Comparison of ENCODE assay signal across 13 mouse cellular contexts in genomic region chr9:106192998-106193397, GRCm38 (mm10). TPM values are rescaled to one million over a fixed set of nuclear protein-coding genes. Genes with fewer than 3 reads are reported as not detected.
DNase-seq lines count a peak whose midpoint lies in the region; ATAC-seq and TF ChIP-seq lines count a peak whose summit lies in the region.
"Had no signal": no experiment of that assay in that cellular context is flagged by ENCODE, and none has a peak within 500 bp of the region (broad histone marks: within the 10 kb centered on the region; RNA-seq: fewer than 3 reads in every experiment).

No protein-coding gene starts in this region.

- no peaks in the 10 kb centered on the region for H3K27me3 ChIP-seq in kidney, embryonic 14.5 days (ENCODE audit: control insufficient read depth, insufficient read depth, low read length)
- no peaks in the 10 kb centered on the region for H3K27me3 ChIP-seq in hindbrain, postnatal 0 days (ENCODE audit: insufficient read depth, low read length)
- H3K27me3 ChIP-seq: hindbrain, embryonic 15.5 days had no signal

- peaks cover 5% of the 10 kb centered on the region for H3K4me1 ChIP-seq in kidney, embryonic 14.5 days (ENCODE audit: control insufficient read depth, insufficient read depth, low read length)
- no peaks in the 10 kb centered on the region for H3K4me1 ChIP-seq in hindbrain, postnatal 0 days (ENCODE audit: insufficient read depth, low read length)

- H3K9ac ChIP-seq in kidney, embryonic 14.5 days (ENCODE audit: low read depth, low read length) = no peak overlapping the region
- H3K9ac ChIP-seq in hindbrain, postnatal 0 days (replicated peaks; ENCODE audit: low read length) = no peak overlapping the region
- H3K9ac ChIP-seq: hindbrain, embryonic 15.5 days had no signal

- DNase-seq in left cerebral cortex, adult 2 months (ENCODE audit: extremely low spot score in 1 of 2, low spot score in 2 of 2) = no peak
- DNase-seq in left cerebral cortex, postnatal 10 days (ENCODE audit: extremely low spot score in 1 of 2, low spot score in 2 of 2) = no peak
- DNase-seq in B cell, adult 2 months = peak; percentile 58 to 65
- DNase-seq in brain, adult 2 months (ENCODE audit: low read depth, low spot score) = peak; percentile 74
- no peak for DNase-seq in hindbrain, postnatal 0 days (ENCODE audit: low spot score)
- DNase-seq in ovary, postnatal 36 days (ENCODE audit: low spot score) = no peak
- DNase-seq: kidney, postnatal 25 days; left cerebral cortex, postnatal 4 days; retina, postnatal 1 day had no signal

- H3K36me3 ChIP-seq in kidney, embryonic 14.5 days (ENCODE audit: control insufficient read depth, insufficient read depth, low read length) = peaks cover 73% of the 10 kb centered on the region
- peaks cover 36% of the 10 kb centered on the region for H3K36me3 ChIP-seq in hindbrain, postnatal 0 days (ENCODE audit: insufficient read depth, low read length)

- H3K4me3 ChIP-seq in left cerebral cortex, adult 2 months = no peak overlapping the region
- H3K4me3 ChIP-seq in kidney, embryonic 14.5 days (ENCODE audit: low read length) = no peak overlapping the region
- H3K4me3 ChIP-seq in hindbrain, postnatal 0 days (ENCODE audit: low read length) = no peak overlapping the region
- H3K4me3 ChIP-seq: heart, embryonic 10.5 days; hindbrain, embryonic 15.5 days had no signal

- H3K9me3 ChIP-seq in kidney, embryonic 14.5 days (ENCODE audit: control insufficient read depth, low read length) = no peaks in the 10 kb centered on the region
- H3K9me3 ChIP-seq in hindbrain, postnatal 0 days (ENCODE audit: low read length) = no peaks in the 10 kb centered on the region
- H3K9me3 ChIP-seq: heart, embryonic 10.5 days; hindbrain, embryonic 15.5 days had no signal

- intact Hi-C loops in left cerebral cortex, adult 2 months (cut with DNase I) = no loop called here
- intact Hi-C loops in left cerebral cortex, postnatal 10 days (cut with DNase I) = no loop called here

- no peak for TF ChIP-seq CTCF in left cerebral cortex, adult 2 months (IDR thresholded peaks at IDR 0.05)
- TF ChIP-seq CTCF in hindbrain, postnatal 0 days (IDR thresholded peaks at IDR 0.05; ENCODE audit: low read depth) = no peak

- H3K27ac ChIP-seq in left cerebral cortex, adult 2 months = peak overlapping the region; percentile 63
- no peak overlapping the region for H3K27ac ChIP-seq in kidney, embryonic 14.5 days (ENCODE audit: low read depth, low read length)
- H3K27ac ChIP-seq in hindbrain, postnatal 0 days = no peak overlapping the region
- H3K27ac ChIP-seq: heart, embryonic 10.5 days; hindbrain, embryonic 15.5 days had no signal

- WGBS in kidney, embryonic 14.5 days = 88% methylated on average over 1 of the region's 1 CpGs
- WGBS in hindbrain, postnatal 0 days = 82% methylated on average over 1 of the region's 1 CpGs

- peak; percentile 88 for ATAC-seq in megakaryocyte, adult 5-6 weeks (ENCODE audit: poor library complexity, severe bottlenecking)
- ATAC-seq in kidney, embryonic 14.5 days (ENCODE audit: low FRiP score, low TSS enrichment) = no peak
- ATAC-seq in hindbrain, postnatal 0 days = no peak

- H3K4me2 ChIP-seq in kidney, embryonic 14.5 days (replicated peaks; ENCODE audit: low read depth, low read length) = no peak overlapping the region
- no peak overlapping the region for H3K4me2 ChIP-seq in hindbrain, postnatal 0 days (ENCODE audit: low read depth, low read length)
- H3K4me2 ChIP-seq: hindbrain, embryonic 15.5 days had no signal

RNA-seq across cellular contexts. Expression of gene Ppm1m, which starts 6.5 kb away (rescaled TPM):
- total RNA-seq in left cerebral cortex, adult 2 months (2021) = 10 to 100 TPM; 22.2 to 26.4 TPM
- total RNA-seq in left cerebral cortex, postnatal 10 days (2021) = 10 to 100 TPM; 20.8 to 24.5 TPM
- total RNA-seq in megakaryocyte, adult 5-6 weeks (2015) = 42.3 and 52.2 TPM in 2 replicates
- 46.4 and 49.6 TPM in 2 replicates for total RNA-seq in megakaryocyte, adult 5-6 weeks (2017)
- polyA plus RNA-seq in kidney, embryonic 14.5 days (2014; fragmentation: Nextera tagmentation; extraction: Ambion mirVana) = 36.4 and 43.1 TPM in 2 replicates
- total RNA-seq in hindbrain, postnatal 0 days (2014; rRNA removed) = 19.0 and 23.3 TPM in 2 replicates
- polyA plus RNA-seq in hindbrain, postnatal 0 days (2015; fragmentation: Nextera tagmentation; extraction: Ambion mirVana) = 18.5 and 21.2 TPM in 2 replicates

RNA-seq across cellular contexts. Expression of gene Twf2, which starts 9.9 kb away (rescaled TPM):
- 10 to 100 TPM; 60.3 to 61.1 TPM for total RNA-seq in left cerebral cortex, adult 2 months (2021)
- 10 to 100 TPM; 44.5 to 49.9 TPM for total RNA-seq in left cerebral cortex, postnatal 10 days (2021)
- total RNA-seq in megakaryocyte, adult 5-6 weeks (2015) = 76.8 and 79.8 TPM in 2 replicates
- 109 and 110 TPM in 2 replicates for total RNA-seq in megakaryocyte, adult 5-6 weeks (2017)
- polyA plus RNA-seq in kidney, embryonic 14.5 days (2014; fragmentation: Nextera tagmentation; extraction: Ambion mirVana) = 77.9 and 80.8 TPM in 2 replicates
- 57.4 and 72.6 TPM in 2 replicates for total RNA-seq in hindbrain, postnatal 0 days (2014; rRNA removed)
- 42.0 and 43.9 TPM in 2 replicates for polyA plus RNA-seq in hindbrain, postnatal 0 days (2015; fragmentation: Nextera tagmentation; extraction: Ambion mirVana)

RNA-seq across cellular contexts. Expression of gene Wdr82, which starts 22.3 kb away (rescaled TPM):
- total RNA-seq in left cerebral cortex, adult 2 months (2021) = 100 to 1,000 TPM; 117 to 126 TPM
- total RNA-seq in left cerebral cortex, postnatal 10 days (2021) = 100 to 1,000 TPM; 155 to 158 TPM
- total RNA-seq in megakaryocyte, adult 5-6 weeks (2015) = 41.5 and 49.1 TPM in 2 replicates
- 49.8 and 61.9 TPM in 2 replicates for total RNA-seq in megakaryocyte, adult 5-6 weeks (2017)
- polyA plus RNA-seq in kidney, embryonic 14.5 days (2014; fragmentation: Nextera tagmentation; extraction: Ambion mirVana) = 27.1 and 38.1 TPM in 2 replicates
- total RNA-seq in hindbrain, postnatal 0 days (2014; rRNA removed) = 240 and 243 TPM in 2 replicates
- polyA plus RNA-seq in hindbrain, postnatal 0 days (2015; fragmentation: Nextera tagmentation; extraction: Ambion mirVana) = 29.1 and 32.6 TPM in 2 replicates

RNA-seq across cellular contexts. Expression of gene Tlr9, which starts 29.4 kb away (rescaled TPM):
- 1 to 10 TPM in 1 of 2 experiments, under 1 TPM in 1; 0.82 to 1.1 TPM for total RNA-seq in left cerebral cortex, adult 2 months (2021)
- total RNA-seq in left cerebral cortex, postnatal 10 days (2021) = 1 to 10 TPM; 1.1 to 1.4 TPM
- 47.5 and 51.3 TPM in 2 replicates for total RNA-seq in megakaryocyte, adult 5-6 weeks (2015)
- total RNA-seq in megakaryocyte, adult 5-6 weeks (2017) = 7.4 and 10.9 TPM in 2 replicates
- 0.14 TPM in 1 of 2 replicates, not detected in the other for polyA plus RNA-seq in kidney, embryonic 14.5 days (2014; fragmentation: Nextera tagmentation; extraction: Ambion mirVana)
- 0.36 and 0.37 TPM in 2 replicates for total RNA-seq in hindbrain, postnatal 0 days (2014; rRNA removed)
- polyA plus RNA-seq in hindbrain, postnatal 0 days (2015; fragmentation: Nextera tagmentation; extraction: Ambion mirVana) = 0.09 and 0.11 TPM in 2 replicates
- polyA plus RNA-seq: heart, embryonic 10.5 days had no signal

RNA-seq across cellular contexts. Expression of gene Glyctk, which starts 35.1 kb away (rescaled TPM):
- 1 to 10 TPM; 4.0 to 5.0 TPM for total RNA-seq in left cerebral cortex, adult 2 months (2021)
- 1 to 10 TPM; 4.1 to 7.4 TPM for total RNA-seq in left cerebral cortex, postnatal 10 days (2021)
- 0.11 and 0.89 TPM in 2 replicates for total RNA-seq in megakaryocyte, adult 5-6 weeks (2015)
- 0.88 and 1.8 TPM in 2 replicates for total RNA-seq in megakaryocyte, adult 5-6 weeks (2017)
- polyA plus RNA-seq in kidney, embryonic 14.5 days (2014; fragmentation: Nextera tagmentation; extraction: Ambion mirVana) = 1.3 and 4.2 TPM in 2 replicates
- total RNA-seq in hindbrain, postnatal 0 days (2014; rRNA removed) = 1.3 and 1.8 TPM in 2 replicates
- 1.2 and 1.7 TPM in 2 replicates for polyA plus RNA-seq in hindbrain, postnatal 0 days (2015; fragmentation: Nextera tagmentation; extraction: Ambion mirVana)

Comparison
In these comparisons a context has a peak if more than half of its experiments do, and no peak if none do; other contexts are left out.
1. DNase-seq: peak in B cell, adult 2 months (2 of 2) and brain, adult 2 months (single experiment); none in left cerebral cortex, adult 2 months (0 of 2), left cerebral cortex, postnatal 10 days (0 of 2), hindbrain, postnatal 0 days (single experiment) and ovary, postnatal 36 days (single experiment).